Mouse (Mus musculus): ENCODE data around the gene Rps23. TPM values are rescaled to one million over a fixed set of nuclear protein-coding genes. Genes with fewer than 3 reads are reported as not detected.

Gene Rps23
- polyA plus RNA-seq (2014; fragmentation: Nextera tagmentation; extraction: Ambion mirVana): 315 and 341 TPM in 2 replicates

GRCm38 (mm10) chr13:90922751-90923612 is at the start of gene Rps23:
TSS of gene Rps23 (plus strand) at chr13:90922958.
- peak; percentile 97 for ATAC-seq (replicated peaks; ENCODE audit: low FRiP score, low TSS enrichment, low read depth)
- Histone ChIP-seq H3K9me3 (ENCODE audit: control insufficient read depth, low read length) (no peaks in the 10 kb centered on the region), H3K27ac (ENCODE audit: low read depth) (peak within 1 kb of the TSS; percentile 62)

GRCm38 (mm10) chr13:90881727-90882429 is 40.9 kb upstream of the Rps23 start:
- 66% methylated on average over 1 of the region's 1 CpGs for WGBS
- Histone ChIP-seq H3K4me2 (ENCODE audit: low read length) (no peak overlapping the region), H3K36me3 (ENCODE audit: control insufficient read depth, insufficient read depth, low read length) (no peaks in the 10 kb centered on the region), H3K4me1 (replicated peaks; ENCODE audit: control insufficient read depth, insufficient read depth, low read length) (peaks cover 8% of the 10 kb centered on the region), H3K27me3 (replicated peaks; ENCODE audit: control insufficient read depth, insufficient read depth, low read length) (no peaks in the 10 kb centered on the region), H3K27ac (ENCODE audit: low read depth) (no peak overlapping the region), H3K9me3 (ENCODE audit: control insufficient read depth, low read length) (no peaks in the 10 kb centered on the region), H3K4me3 (ENCODE audit: low read depth, low read length) (no peak overlapping the region), H3K9ac (ENCODE audit: low read length) (no peak overlapping the region)
- ATAC-seq (replicated peaks; ENCODE audit: low FRiP score, low TSS enrichment, low read depth) (no peak), DNase-seq (ENCODE audit: low spot score) (no peak)

More at GRCm38 (mm10) chr13:90922751-90923612, at the start of gene Rps23:
- Histone ChIP-seq H3K36me3 (ENCODE audit: control insufficient read depth, insufficient read depth, low read length) (peaks cover 39% of the 10 kb centered on the region), H3K4me1 (replicated peaks; ENCODE audit: control insufficient read depth, insufficient read depth, low read length) (no peaks in the 10 kb centered on the region; the same call in 1 of the 2 replicates), H3K9ac (ENCODE audit: low read length) (peak within 1 kb of the TSS; percentile 89), H3K27me3 (replicated peaks; ENCODE audit: control insufficient read depth, insufficient read depth, low read length) (no peaks in the 10 kb centered on the region), H3K4me3 (ENCODE audit: low read depth, low read length) (peak within 1 kb of the TSS; percentile 51), H3K4me2 (ENCODE audit: low read length) (peak within 1 kb of the TSS; percentile 61)
- peak; percentile 99 for DNase-seq (ENCODE audit: low spot score)
- WGBS: under 1% methylated on average over 57 of the region's 57 CpGs

- Histone ChIP-seq H3K4me2 (ENCODE audit: low read length) (peak overlapping the region; percentile 67), H3K4me3 (ENCODE audit: low read depth, low read length) (peak overlapping the region; percentile 35), H3K27ac (ENCODE audit: low read depth) (no peak overlapping the region), H3K36me3 (ENCODE audit: control insufficient read depth, insufficient read depth, low read length) (no peaks in the 10 kb centered on the region), H3K9me3 (ENCODE audit: control insufficient read depth, low read length) (no peaks in the 10 kb centered on the region), H3K9ac (ENCODE audit: low read length) (no peak overlapping the region), H3K4me1 (replicated peaks; ENCODE audit: control insufficient read depth, insufficient read depth, low read length) (peaks cover 8% of the 10 kb centered on the region), H3K27me3 (replicated peaks; ENCODE audit: control insufficient read depth, insufficient read depth, low read length) (no peaks in the 10 kb centered on the region)
- ATAC-seq (replicated peaks; ENCODE audit: low FRiP score, low TSS enrichment, low read depth) (peak; percentile 40; the same call in 1 of the 2 replicates), DNase-seq (ENCODE audit: low spot score) (no peak)
- 35% methylated on average over 13 of the region's 13 CpGs for WGBS
These were observed 36.8 kb upstream of the Rps23 start for GRCm38 (mm10) chr13:90885856-90886532.

DNA sequence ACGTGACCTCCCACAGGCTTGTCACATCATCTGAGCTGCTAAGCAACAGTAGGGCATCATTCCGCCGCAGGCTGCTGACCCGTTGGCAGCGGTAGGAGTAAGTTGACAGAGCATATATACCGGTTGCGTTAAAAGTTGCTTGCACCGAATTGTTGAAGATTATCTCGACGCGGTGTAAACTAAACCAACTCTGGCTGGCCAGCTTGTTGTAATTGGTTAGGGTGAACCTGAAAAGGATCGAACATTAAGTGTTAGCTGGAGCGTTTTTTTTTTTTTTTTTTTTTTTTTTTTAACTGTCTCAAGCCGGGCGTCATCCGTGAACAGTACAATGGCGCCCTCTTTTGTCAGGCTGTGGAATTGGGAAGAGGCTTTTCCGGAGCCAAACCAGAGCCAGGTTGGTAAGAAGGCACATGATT is 36.2 kb upstream of the Rps23 start:
- Histone ChIP-seq H3K36me3 (ENCODE audit: control insufficient read depth, insufficient read depth, low read length) (no peaks in the 10 kb centered on the region), H3K27ac (ENCODE audit: low read depth) (no peak overlapping the region), H3K9me3 (ENCODE audit: control insufficient read depth, low read length) (no peaks in the 10 kb centered on the region), H3K27me3 (replicated peaks; ENCODE audit: control insufficient read depth, insufficient read depth, low read length) (no peaks in the 10 kb centered on the region), H3K4me2 (ENCODE audit: low read length) (peak overlapping the region; percentile 67), H3K4me1 (replicated peaks; ENCODE audit: control insufficient read depth, insufficient read depth, low read length) (peaks cover 8% of the 10 kb centered on the region), H3K4me3 (ENCODE audit: low read depth, low read length) (peak overlapping the region; percentile 35), H3K9ac (ENCODE audit: low read length) (no peak overlapping the region)
- ATAC-seq (replicated peaks; ENCODE audit: low FRiP score, low TSS enrichment, low read depth): peak; percentile 61
- peak; percentile 85 for DNase-seq (ENCODE audit: low spot score)
- WGBS: under 1% methylated on average over 18 of the region's 18 CpGs

- Histone ChIP-seq H3K27me3 (replicated peaks; ENCODE audit: control insufficient read depth, insufficient read depth, low read length) (no peaks in the 10 kb centered on the region), H3K9me3 (ENCODE audit: control insufficient read depth, low read length) (no peaks in the 10 kb centered on the region), H3K4me2 (ENCODE audit: low read length) (no peak overlapping the region), H3K27ac (ENCODE audit: low read depth) (no peak overlapping the region), H3K4me3 (ENCODE audit: low read depth, low read length) (no peak overlapping the region), H3K4me1 (replicated peaks; ENCODE audit: control insufficient read depth, insufficient read depth, low read length) (peaks cover 8% of the 10 kb centered on the region), H3K36me3 (ENCODE audit: control insufficient read depth, insufficient read depth, low read length) (no peaks in the 10 kb centered on the region), H3K9ac (ENCODE audit: low read length) (no peak overlapping the region)
- 82% methylated on average over 5 of the region's 5 CpGs for WGBS
- DNase-seq (ENCODE audit: low spot score) (no peak), ATAC-seq (replicated peaks; ENCODE audit: low FRiP score, low TSS enrichment, low read depth) (no peak)
These were observed 32.6 kb upstream of the Rps23 start for GRCm38 (mm10) chr13:90890111-90890510.

DNA sequence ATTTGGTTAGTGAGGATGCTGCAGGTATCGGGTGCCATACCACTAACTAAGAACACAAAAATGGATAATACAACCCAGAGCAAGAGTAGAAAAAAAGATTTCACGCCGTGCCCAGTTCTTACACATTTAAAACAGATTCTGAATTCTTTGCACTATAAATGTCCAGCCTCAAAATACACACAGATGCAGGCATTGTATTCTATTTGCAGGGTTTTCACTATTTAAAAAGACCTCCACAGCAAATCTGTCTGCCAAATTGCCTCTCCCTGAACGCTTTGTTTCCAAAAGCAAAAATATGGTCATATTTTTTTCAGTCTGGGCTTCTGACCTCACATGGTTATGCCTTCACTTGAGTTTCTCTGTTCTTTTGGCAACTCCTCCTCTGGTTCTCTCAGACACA is 27.9 kb upstream of the Rps23 start:
- no peaks in the 10 kb centered on the region for H3K9me3 ChIP-seq (ENCODE audit: control insufficient read depth, low read length)
- WGBS: 89% methylated on average over 4 of the region's 4 CpGs
- no peak overlapping the region for H3K9ac ChIP-seq (ENCODE audit: low read length)
- DNase-seq (ENCODE audit: low spot score) (no peak), ATAC-seq (replicated peaks; ENCODE audit: low FRiP score, low TSS enrichment, low read depth) (no peak)
- no peak overlapping the region for H3K27ac ChIP-seq (ENCODE audit: low read depth)
- H3K4me1 ChIP-seq (replicated peaks; ENCODE audit: control insufficient read depth, insufficient read depth, low read length): no peaks in the 10 kb centered on the region
- H3K36me3 ChIP-seq (ENCODE audit: control insufficient read depth, insufficient read depth, low read length): no peaks in the 10 kb centered on the region
- no peak overlapping the region for H3K4me2 ChIP-seq (ENCODE audit: low read length)
- no peaks in the 10 kb centered on the region for H3K27me3 ChIP-seq (replicated peaks; ENCODE audit: control insufficient read depth, insufficient read depth, low read length)
- no peak overlapping the region for H3K4me3 ChIP-seq (ENCODE audit: low read depth, low read length)

DNA sequence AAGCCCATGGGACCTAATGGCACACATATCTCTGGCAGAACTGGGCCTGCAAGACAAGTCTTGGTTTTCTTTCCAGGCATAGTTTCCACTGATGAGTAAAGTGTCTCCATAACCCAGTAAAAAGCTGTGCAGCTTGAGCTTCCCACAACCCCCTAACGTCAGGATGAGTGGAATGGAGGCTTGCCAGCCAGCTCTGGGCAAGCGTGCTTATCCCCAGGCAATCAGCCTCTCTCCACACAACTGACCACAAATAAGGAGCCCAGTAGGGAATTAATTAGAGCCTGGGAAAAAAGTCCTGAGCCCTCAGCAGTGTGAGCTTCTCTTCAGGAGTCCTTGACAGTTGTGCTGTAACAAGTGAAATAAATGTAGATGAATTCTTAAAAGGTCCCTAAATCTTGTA is 26.7 kb upstream of the Rps23 start:
- no peak for DNase-seq (ENCODE audit: low spot score)
- Histone ChIP-seq H3K27ac (ENCODE audit: low read depth) (no peak overlapping the region), H3K36me3 (ENCODE audit: control insufficient read depth, insufficient read depth, low read length) (no peaks in the 10 kb centered on the region), H3K4me1 (replicated peaks; ENCODE audit: control insufficient read depth, insufficient read depth, low read length) (no peaks in the 10 kb centered on the region), H3K4me2 (ENCODE audit: low read length) (no peak overlapping the region), H3K27me3 (replicated peaks; ENCODE audit: control insufficient read depth, insufficient read depth, low read length) (no peaks in the 10 kb centered on the region), H3K9ac (ENCODE audit: low read length) (no peak overlapping the region), H3K9me3 (ENCODE audit: control insufficient read depth, low read length) (no peaks in the 10 kb centered on the region), H3K4me3 (ENCODE audit: low read depth, low read length) (no peak overlapping the region)
- ATAC-seq (replicated peaks; ENCODE audit: low FRiP score, low TSS enrichment, low read depth): no peak
- 63% methylated on average over 2 of the region's 2 CpGs for WGBS

DNA sequence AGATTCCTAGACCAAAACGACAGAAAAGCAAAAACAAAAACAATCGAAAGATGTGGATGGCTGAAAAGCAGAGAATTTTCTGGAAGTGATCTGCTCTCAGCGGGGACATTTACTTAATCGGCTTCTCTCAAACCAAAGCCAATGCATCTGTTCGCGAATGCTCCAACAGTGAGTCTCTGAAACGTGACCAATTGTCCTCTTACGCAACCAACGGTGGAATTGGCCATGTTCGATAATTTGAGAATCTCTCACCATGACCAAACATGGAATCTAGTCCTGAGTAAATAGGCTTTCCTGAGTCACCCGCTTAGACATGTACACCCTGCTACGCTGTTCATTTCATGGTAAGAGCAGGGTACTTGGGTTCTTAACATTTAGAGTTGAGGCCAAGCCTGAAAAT is 25.9 kb upstream of the Rps23 start:
- H3K9me3 ChIP-seq (ENCODE audit: control insufficient read depth, low read length): no peaks in the 10 kb centered on the region
- 93% methylated on average over 12 of the region's 12 CpGs for WGBS
- no peak overlapping the region for H3K27ac ChIP-seq (ENCODE audit: low read depth)
- no peak overlapping the region for H3K9ac ChIP-seq (ENCODE audit: low read length)
- no peaks in the 10 kb centered on the region for H3K36me3 ChIP-seq (ENCODE audit: control insufficient read depth, insufficient read depth, low read length)
- H3K4me3 ChIP-seq (ENCODE audit: low read depth, low read length): no peak overlapping the region
- H3K4me2 ChIP-seq (ENCODE audit: low read length): no peak overlapping the region
- DNase-seq (ENCODE audit: low spot score): no peak
- ATAC-seq (replicated peaks; ENCODE audit: low FRiP score, low TSS enrichment, low read depth): no peak
- H3K27me3 ChIP-seq (replicated peaks; ENCODE audit: control insufficient read depth, insufficient read depth, low read length): no peaks in the 10 kb centered on the region
- no peaks in the 10 kb centered on the region for H3K4me1 ChIP-seq (replicated peaks; ENCODE audit: control insufficient read depth, insufficient read depth, low read length)
